ENCODE assay signal across 8 mouse cellular contexts in genomic region chr19:38025254-38026041, GRCm38 (mm10). TPM values are rescaled to one million over a fixed set of nuclear protein-coding genes. Genes with fewer than 3 reads are reported as not detected.
DNase-seq lines count a peak whose midpoint lies in the region; ATAC-seq lines count a peak whose summit lies in the region.

No protein-coding gene starts in this region.

- H3K4me3 ChIP-seq in midbrain, embryonic 11.5 days (ENCODE audit: low read depth, low read length) = no peak overlapping the region
- no peak overlapping the region for H3K4me3 ChIP-seq in midbrain, embryonic 14.5 days (replicated peaks; ENCODE audit: low read depth, low read length)
- H3K4me3 ChIP-seq in midbrain, embryonic 13.5 days (replicated peaks) = no peak overlapping the region

- H3K4me1 ChIP-seq in midbrain, embryonic 11.5 days (ENCODE audit: control insufficient read depth, insufficient read depth, low read length) = no peaks in the 10 kb centered on the region
- H3K4me1 ChIP-seq in midbrain, embryonic 14.5 days (ENCODE audit: control insufficient read depth, insufficient read depth, low read length) = no peaks in the 10 kb centered on the region
- H3K4me1 ChIP-seq in midbrain, embryonic 13.5 days (replicated peaks) = no peaks in the 10 kb centered on the region

- H3K9me3 ChIP-seq in midbrain, embryonic 11.5 days (ENCODE audit: control insufficient read depth, low read length) = no peaks in the 10 kb centered on the region
- no peaks in the 10 kb centered on the region for H3K9me3 ChIP-seq in midbrain, embryonic 14.5 days (ENCODE audit: control insufficient read depth, low read length)
- no peaks in the 10 kb centered on the region for H3K9me3 ChIP-seq in midbrain, embryonic 13.5 days

- H3K27ac ChIP-seq in midbrain, embryonic 11.5 days (ENCODE audit: low read depth, low read length) = no peak overlapping the region
- no peak overlapping the region for H3K27ac ChIP-seq in midbrain, embryonic 14.5 days (replicated peaks; ENCODE audit: low read depth, low read length)
- no peak overlapping the region for H3K27ac ChIP-seq in midbrain, embryonic 13.5 days

- peak; percentile 38; the same call in 1 of the 2 replicates for ATAC-seq in midbrain, embryonic 11.5 days (ENCODE audit: low FRiP score)
- ATAC-seq in midbrain, embryonic 14.5 days (ENCODE audit: low FRiP score, low TSS enrichment) = no peak
- ATAC-seq in midbrain, embryonic 13.5 days = no peak

- no peaks in the 10 kb centered on the region for H3K27me3 ChIP-seq in midbrain, embryonic 11.5 days (ENCODE audit: control insufficient read depth, insufficient read depth, low read length)
- no peaks in the 10 kb centered on the region for H3K27me3 ChIP-seq in midbrain, embryonic 14.5 days (ENCODE audit: control insufficient read depth, insufficient read depth, low read length)
- no peaks in the 10 kb centered on the region for H3K27me3 ChIP-seq in splenic B cell, adult 2 months (ENCODE audit: control insufficient read depth, insufficient read depth, low read length, poor library complexity, severe bottlenecking)
- H3K27me3 ChIP-seq in midbrain, embryonic 13.5 days = no peaks in the 10 kb centered on the region

- no peak overlapping the region for H3K9ac ChIP-seq in midbrain, embryonic 11.5 days (ENCODE audit: low read length)
- H3K9ac ChIP-seq in midbrain, embryonic 14.5 days (replicated peaks; ENCODE audit: low read length) = no peak overlapping the region
- no peak overlapping the region for H3K9ac ChIP-seq in midbrain, embryonic 13.5 days (replicated peaks)

- WGBS in midbrain, embryonic 11.5 days = 58% methylated on average over 6 of the region's 9 CpGs
- WGBS in midbrain, embryonic 14.5 days = 59% methylated on average over 8 of the region's 9 CpGs
- 64% methylated on average over 6 of the region's 9 CpGs for WGBS in midbrain, embryonic 13.5 days

- DNase-seq in midbrain, embryonic 11.5 days (ENCODE audit: low spot score, missing footprints) = no peak
- DNase-seq in midbrain, embryonic 14.5 days = no peak
- peak; percentile 67 to 75 for DNase-seq in heart, adult 9 months (ENCODE audit: low spot score in 2 of 2)
- DNase-seq in kidney, postnatal 4 days = peak; percentile 44 to 62
- peak; percentile 88 for DNase-seq in splenic B cell, adult 2 months (ENCODE audit: low read depth, low spot score)
- DNase-seq in right cerebral cortex, postnatal 10 days (ENCODE audit: low spot score in 2 of 2) = no peak
- no peak for DNase-seq in right cerebral cortex, adult 18-20 months

- no peaks in the 10 kb centered on the region for H3K36me3 ChIP-seq in midbrain, embryonic 11.5 days (ENCODE audit: control insufficient read depth, insufficient read depth, low read length)
- no peaks in the 10 kb centered on the region for H3K36me3 ChIP-seq in midbrain, embryonic 14.5 days (ENCODE audit: control insufficient read depth, insufficient read depth, low read length)
- no peaks in the 10 kb centered on the region for H3K36me3 ChIP-seq in splenic B cell, adult 2 months (ENCODE audit: control insufficient read depth, insufficient read depth, low read length, poor library complexity, severe bottlenecking)
- no peaks in the 10 kb centered on the region for H3K36me3 ChIP-seq in midbrain, embryonic 13.5 days

- H3K4me2 ChIP-seq in midbrain, embryonic 11.5 days = no peak overlapping the region
- no peak overlapping the region for H3K4me2 ChIP-seq in midbrain, embryonic 14.5 days (ENCODE audit: low read length)
- no peak overlapping the region for H3K4me2 ChIP-seq in midbrain, embryonic 13.5 days (replicated peaks)

RNA-seq across cellular contexts. Expression of gene Myof, which starts 17.9 kb away (rescaled TPM):
- polyA plus RNA-seq in midbrain, embryonic 11.5 days (2014; fragmentation: Nextera tagmentation; extraction: Ambion mirVana) = 3.3 and 3.6 TPM in 2 replicates
- polyA plus RNA-seq in midbrain, embryonic 14.5 days (2014; fragmentation: Nextera tagmentation; extraction: Ambion mirVana) = 0.15 and 1.1 TPM in 2 replicates
- 1.3 and 1.6 TPM in 2 replicates for polyA plus RNA-seq in midbrain, embryonic 13.5 days (2015; fragmentation: Nextera tagmentation; extraction: Ambion mirVana)

RNA-seq across cellular contexts. Expression of gene Cep55, which starts 29.4 kb away (rescaled TPM):
- 60.8 and 67.1 TPM in 2 replicates for polyA plus RNA-seq in midbrain, embryonic 11.5 days (2014; fragmentation: Nextera tagmentation; extraction: Ambion mirVana)
- 2.8 and 10.0 TPM in 2 replicates for polyA plus RNA-seq in midbrain, embryonic 14.5 days (2014; fragmentation: Nextera tagmentation; extraction: Ambion mirVana)
- polyA plus RNA-seq in midbrain, embryonic 13.5 days (2015; fragmentation: Nextera tagmentation; extraction: Ambion mirVana) = 15.9 and 16.3 TPM in 2 replicates

Comparison
In these comparisons a context has a peak if more than half of its experiments do, and no peak if none do; other contexts are left out.
1. DNase-seq: peak in heart, adult 9 months (2 of 2), kidney, postnatal 4 days (2 of 2) and splenic B cell, adult 2 months (single experiment); none in midbrain, embryonic 11.5 days (single experiment), midbrain, embryonic 14.5 days (single experiment), right cerebral cortex, postnatal 10 days (0 of 2) and right cerebral cortex, adult 18-20 months (single experiment).